Mouse (Mus musculus) cerebellum, adult 2 months (tissue): ENCODE measurements around the gene Ppfia2.

ENCODE experiments used
- CTCF ChIP-seq: fragments of 200-500 bp; IDR thresholded peaks from 2 replicates; pipeline ENCODE4 v1.5.1; 2011; ENCODE audit warnings: low read depth, mild to moderate bottlenecking, control low read depth, low read length, moderate library complexity, borderline replicate concordance; ENCODE audit not compliant: insufficient read depth
- POLR2A ChIP-seq: fragments of 200-500 bp; IDR thresholded peaks from 2 replicates; pipeline ENCODE4 v1.6.1; 2011; ENCODE audit warnings: low read length, control low read depth, borderline replicate concordance; ENCODE audit not compliant: insufficient read depth

DNA sequence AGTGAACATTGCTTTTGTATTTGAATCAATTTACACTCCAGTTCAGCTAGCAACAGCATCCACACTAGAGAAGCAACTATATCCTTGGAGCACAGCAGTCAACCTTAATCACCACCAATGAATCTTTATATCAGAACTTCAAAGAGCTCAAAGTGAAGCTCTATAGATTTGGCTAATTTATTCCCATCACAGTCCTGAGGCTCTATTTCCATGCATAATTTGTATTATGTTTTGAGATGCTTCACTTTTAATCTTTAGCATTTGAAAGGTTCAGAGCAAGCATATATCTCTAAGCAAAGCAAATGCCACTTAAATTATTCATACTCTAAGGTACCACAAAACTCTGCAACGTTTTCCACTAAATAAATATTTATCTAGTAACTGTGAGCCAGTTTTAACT, 402.6 kb downstream of the Ppfia2 start:
- no peak for TF ChIP-seq CTCF
- TF ChIP-seq POLR2A = no peak
